Mouse (Mus musculus): ENCODE measurements around the gene Hist1h4j. TPM values are rescaled to one million over a fixed set of nuclear protein-coding genes. Genes with fewer than 3 reads are reported as not detected.
"Not testable (repeated sequence)": the region's sequence is repeated elsewhere in the genome, so short reads cannot be mapped to it uniquely, and the experiment has no call there.

Gene Hist1h4j
- polyA plus RNA-seq, 1 experiment = 2.4 TPM

GRCm38 (mm10) chr13:21721757-21722372 is 13.0 kb upstream of the Hist1h4j start, which contains the start of gene Hist1h2bm:
Gene Hist1h2bm, plus strand, starts transcription at chr13:21722044.
- H3K27ac ChIP-seq (ENCODE audit: insufficient read depth, low read length); H3K27me3 ChIP-seq (ENCODE audit: control insufficient read depth, insufficient read depth, low read length); H3K4me1 ChIP-seq (ENCODE audit: control insufficient read depth, insufficient read depth, low read length): not testable (repeated sequence)
- peak; percentile 47; the same call in 1 of the 2 replicates for TF ChIP-seq POLR2A (IDR thresholded peaks at IDR 0.05; ENCODE audit: borderline replicate concordance, insufficient read depth, low read length)
- peak; percentile 70 to 84 for DNase-seq
- WGBS = under 1% methylated on average over 37 of the region's 37 CpGs
- peak within 1 kb of the TSS; percentile 51 for H3K4me3 ChIP-seq (replicated peaks; ENCODE audit: insufficient read depth, low read depth, low read length)

GRCm38 (mm10) chr13:21722373-21722925 is 12.4 kb upstream of the Hist1h4j start:
- H3K4me3 ChIP-seq (replicated peaks; ENCODE audit: insufficient read depth, low read depth, low read length) = peak overlapping the region; percentile 51
- H3K4me1 ChIP-seq (ENCODE audit: control insufficient read depth, insufficient read depth, low read length) = no peaks in the 10 kb centered on the region
- no peak overlapping the region for H3K27ac ChIP-seq (ENCODE audit: insufficient read depth, low read length)
- peak in 1 of 2 experiments; percentile 18 for DNase-seq
- H3K27me3 ChIP-seq (ENCODE audit: control insufficient read depth, insufficient read depth, low read length) = no peaks in the 10 kb centered on the region
- TF ChIP-seq POLR2A (IDR thresholded peaks at IDR 0.05; ENCODE audit: borderline replicate concordance, insufficient read depth, low read length) (no peak), CTCF (IDR thresholded peaks at IDR 0.05; ENCODE audit: borderline replicate concordance, insufficient read depth, low read depth, low read length) (no peak)
- 4% methylated on average over 11 of the region's 11 CpGs for WGBS

- DNase-seq = no peak
- WGBS = 44% methylated on average over 5 of the region's 5 CpGs
- Histone ChIP-seq H3K27ac (ENCODE audit: insufficient read depth, low read length) (no peak overlapping the region), H3K4me1 (ENCODE audit: control insufficient read depth, insufficient read depth, low read length) (no peaks in the 10 kb centered on the region), H3K27me3 (ENCODE audit: control insufficient read depth, insufficient read depth, low read length) (no peaks in the 10 kb centered on the region), H3K4me3 (replicated peaks; ENCODE audit: insufficient read depth, low read depth, low read length) (no peak overlapping the region)
- TF ChIP-seq POLR2A (IDR thresholded peaks at IDR 0.05; ENCODE audit: borderline replicate concordance, insufficient read depth, low read length) = no peak
- no peak for TF ChIP-seq CTCF (IDR thresholded peaks at IDR 0.05; ENCODE audit: borderline replicate concordance, insufficient read depth, low read depth, low read length)
These were observed 11.6 kb upstream of the Hist1h4j start for GRCm38 (mm10) chr13:21722993-21723836.

- no peak for DNase-seq
- no peak overlapping the region for H3K4me3 ChIP-seq (replicated peaks; ENCODE audit: insufficient read depth, low read depth, low read length)
- H3K27me3 ChIP-seq (ENCODE audit: control insufficient read depth, insufficient read depth, low read length) = no peaks in the 10 kb centered on the region
- TF ChIP-seq POLR2A (IDR thresholded peaks at IDR 0.05; ENCODE audit: borderline replicate concordance, insufficient read depth, low read length) (no peak), CTCF (IDR thresholded peaks at IDR 0.05; ENCODE audit: borderline replicate concordance, insufficient read depth, low read depth, low read length) (no peak)
- no peaks in the 10 kb centered on the region for H3K4me1 ChIP-seq (ENCODE audit: control insufficient read depth, insufficient read depth, low read length)
- 53% methylated on average over 11 of the region's 11 CpGs for WGBS
- H3K27ac ChIP-seq (ENCODE audit: insufficient read depth, low read length) = no peak overlapping the region
These were observed 6.8 kb upstream of the Hist1h4j start for GRCm38 (mm10) chr13:21727948-21728572.

- Histone ChIP-seq H3K4me1 (ENCODE audit: control insufficient read depth, insufficient read depth, low read length) (no peaks in the 10 kb centered on the region), H3K27me3 (ENCODE audit: control insufficient read depth, insufficient read depth, low read length) (no peaks in the 10 kb centered on the region; the same call in 1 of the 2 replicates), H3K4me3 (replicated peaks; ENCODE audit: insufficient read depth, low read depth, low read length) (no peak overlapping the region), H3K27ac (ENCODE audit: insufficient read depth, low read length) (no peak overlapping the region)
- no peak for TF ChIP-seq CTCF (IDR thresholded peaks at IDR 0.05; ENCODE audit: borderline replicate concordance, insufficient read depth, low read depth, low read length)
- no peak for TF ChIP-seq POLR2A (IDR thresholded peaks at IDR 0.05; ENCODE audit: borderline replicate concordance, insufficient read depth, low read length)
- 68% methylated on average over 1 of the region's 1 CpGs for WGBS
- no peak for DNase-seq
These were observed 5.3 kb upstream of the Hist1h4j start for GRCm38 (mm10) chr13:21729544-21729943.

GRCm38 (mm10) chr13:21733466-21733865 is 1.4 kb upstream of the Hist1h4j start:
- Histone ChIP-seq H3K4me3 (replicated peaks; ENCODE audit: insufficient read depth, low read depth, low read length) (no peak overlapping the region), H3K27ac (ENCODE audit: insufficient read depth, low read length) (no peak overlapping the region), H3K27me3 (ENCODE audit: control insufficient read depth, insufficient read depth, low read length) (no peaks in the 10 kb centered on the region; the same call in 1 of the 2 replicates), H3K4me1 (ENCODE audit: control insufficient read depth, insufficient read depth, low read length) (no peaks in the 10 kb centered on the region)
- 84% methylated on average over 5 of the region's 5 CpGs for WGBS
- no peak for TF ChIP-seq POLR2A (IDR thresholded peaks at IDR 0.05; ENCODE audit: borderline replicate concordance, insufficient read depth, low read length)
- TF ChIP-seq CTCF (IDR thresholded peaks at IDR 0.05; ENCODE audit: borderline replicate concordance, insufficient read depth, low read depth, low read length) = no peak
- no peak for DNase-seq

- no peaks in the 10 kb centered on the region; the same call in 1 of the 2 replicates for H3K27me3 ChIP-seq (ENCODE audit: control insufficient read depth, insufficient read depth, low read length)
- WGBS = under 1% methylated on average over 21 of the region's 21 CpGs
- peak; percentile 75 to 85 for DNase-seq
- peak overlapping the region; percentile 35 for H3K4me3 ChIP-seq (replicated peaks; ENCODE audit: insufficient read depth, low read depth, low read length)
- H3K4me1 ChIP-seq (ENCODE audit: control insufficient read depth, insufficient read depth, low read length) = no peaks in the 10 kb centered on the region
- no peak overlapping the region for H3K27ac ChIP-seq (ENCODE audit: insufficient read depth, low read length)
- TF ChIP-seq CTCF (IDR thresholded peaks at IDR 0.05; ENCODE audit: borderline replicate concordance, insufficient read depth, low read depth, low read length) (peak; percentile 84), POLR2A (IDR thresholded peaks at IDR 0.05; ENCODE audit: borderline replicate concordance, insufficient read depth, low read length) (no peak)
These were observed 606 bp upstream of the Hist1h4j start for GRCm38 (mm10) chr13:21734010-21734905.

Measured in cerebellum, adult 2 months (tissue).